8 mouse cellular contexts compared by ENCODE assay signal in genomic region chr1:180255294-180256117, GRCm38 (mm10). TPM values are rescaled to one million over a fixed set of nuclear protein-coding genes. Genes with fewer than 3 reads are reported as not detected.
DNase-seq lines count a peak whose midpoint lies in the region; ATAC-seq lines count a peak whose summit lies in the region.

No protein-coding gene starts in this region.

- H3K9ac ChIP-seq in heart, embryonic 14.5 days (ENCODE audit: low read length) = peak overlapping the region; percentile 88
- H3K9ac ChIP-seq in midbrain, embryonic 12.5 days (replicated peaks) = peak overlapping the region; percentile 77

- H3K4me1 ChIP-seq in heart, embryonic 14.5 days (ENCODE audit: control insufficient read depth in 2 of 2, insufficient read depth in 2 of 2, low read length in 2 of 2) = peaks cover 14 to 25% of the 10 kb centered on the region in 2 experiments
- peaks cover 13% of the 10 kb centered on the region; the same call in 1 of the 2 replicates for H3K4me1 ChIP-seq in midbrain, embryonic 12.5 days

- no peaks in the 10 kb centered on the region for H3K9me3 ChIP-seq in heart, embryonic 14.5 days (ENCODE audit: control insufficient read depth, low read length)
- no peaks in the 10 kb centered on the region for H3K9me3 ChIP-seq in midbrain, embryonic 12.5 days

- H3K4me3 ChIP-seq in heart, embryonic 14.5 days (ENCODE audit: control insufficient read depth in 1 of 2, insufficient read depth in 1 of 2, low read depth in 1 of 2, low read length in 2 of 2) = peak overlapping the region; percentile 63 to 78
- H3K4me3 ChIP-seq in midbrain, embryonic 12.5 days = peak overlapping the region; percentile 78

- H3K4me2 ChIP-seq in heart, embryonic 14.5 days (ENCODE audit: low read length) = peak overlapping the region; percentile 91
- peak overlapping the region; percentile 86 for H3K4me2 ChIP-seq in midbrain, embryonic 12.5 days (replicated peaks)

- peak; percentile 27 to 35 for DNase-seq in layer of hippocampus, adult 18-20 months (ENCODE audit: low spot score in 2 of 2)
- DNase-seq in layer of hippocampus, postnatal 10 days (ENCODE audit: low spot score in 2 of 2) = no peak
- peak; percentile 57 for DNase-seq in MN1 (ENCODE audit: low spot score)
- DNase-seq in layer of hippocampus, adult 9-11 months = peak; percentile 49
- no peak for DNase-seq in yolk sac, embryonic 10.5 days (ENCODE audit: low spot score)

- no peaks in the 10 kb centered on the region for H3K27me3 ChIP-seq in heart, embryonic 14.5 days (ENCODE audit: control insufficient read depth, insufficient read depth, low read length)
- peaks cover 28% of the 10 kb centered on the region for H3K27me3 ChIP-seq in midbrain, embryonic 12.5 days

- peak overlapping the region in 1 of 2 experiments; percentile 73; a peak in 2 of 4 replicates for H3K27ac ChIP-seq in heart, embryonic 14.5 days (replicated peaks in 1 of 2; ENCODE audit: control insufficient read depth in 1 of 2, insufficient read depth in 1 of 2, low read depth in 2 of 2, low read length in 2 of 2)
- H3K27ac ChIP-seq in midbrain, embryonic 12.5 days (replicated peaks) = peak overlapping the region; percentile 40; the same call in 1 of the 2 replicates

- H3K36me3 ChIP-seq in heart, embryonic 14.5 days (ENCODE audit: control insufficient read depth, insufficient read depth, low read length) = no peaks in the 10 kb centered on the region
- H3K36me3 ChIP-seq in midbrain, embryonic 12.5 days = no peaks in the 10 kb centered on the region

- peak; percentile 23; the same call in 1 of the 2 replicates for ATAC-seq in erythroblast, adult 5-6 weeks (replicated peaks; ENCODE audit: low FRiP score, poor library complexity, severe bottlenecking)
- ATAC-seq in heart, embryonic 14.5 days (ENCODE audit: insufficient number of reproducible peaks, insufficient read depth, low FRiP score, low read depth) = peak; percentile 44
- peak; percentile 72 for ATAC-seq in midbrain, embryonic 12.5 days (ENCODE audit: low FRiP score, low read depth)

- WGBS in heart, embryonic 14.5 days = 3% methylated on average over 27 of the region's 33 CpGs
- WGBS in midbrain, embryonic 12.5 days = 3% methylated on average over 25 of the region's 33 CpGs

RNA-seq across cellular contexts. Expression of gene Psen2, which starts 7.7 kb away (rescaled TPM):
- 10 to 100 TPM; 17.4 to 17.9 TPM for total RNA-seq in layer of hippocampus, adult 18-20 months (2021)
- 10 to 100 TPM; 23.1 to 24.0 TPM for total RNA-seq in layer of hippocampus, postnatal 10 days (2021)
- total RNA-seq in erythroblast, adult 5-6 weeks (2015; ENCODE audit: low replicate concordance) = 7.5 and 7.9 TPM in 2 replicates
- total RNA-seq in erythroblast, adult 5-6 weeks (2017; ENCODE audit: low replicate concordance) = 7.2 and 7.4 TPM in 2 replicates
- 14.7 and 15.6 TPM in 2 replicates for polyA plus RNA-seq in heart, embryonic 14.5 days (2014; fragmentation: Nextera tagmentation; extraction: Ambion mirVana)
- 6.8 and 7.7 TPM in 2 replicates for polyA plus RNA-seq in midbrain, embryonic 12.5 days (2016; fragmentation: Nextera tagmentation; extraction: Ambion mirVana)

RNA-seq across cellular contexts. Expression of gene Coq8a, which starts 56.1 kb away (rescaled TPM):
- total RNA-seq in layer of hippocampus, adult 18-20 months (2021) = 10 to 100 TPM; 65.6 to 74.2 TPM
- 10 to 100 TPM; 20.2 to 20.5 TPM for total RNA-seq in layer of hippocampus, postnatal 10 days (2021)
- total RNA-seq in erythroblast, adult 5-6 weeks (2015; ENCODE audit: low replicate concordance) = 7.3 TPM in 1 of 2 replicates, not detected in the other
- 2.0 TPM in 1 of 2 replicates, not detected in the other for total RNA-seq in erythroblast, adult 5-6 weeks (2017; ENCODE audit: low replicate concordance)
- 51.2 and 58.8 TPM in 2 replicates for polyA plus RNA-seq in heart, embryonic 14.5 days (2014; fragmentation: Nextera tagmentation; extraction: Ambion mirVana)
- polyA plus RNA-seq in midbrain, embryonic 12.5 days (2016; fragmentation: Nextera tagmentation; extraction: Ambion mirVana) = 1.8 and 2.7 TPM in 2 replicates

Comparison
In these comparisons a context has a peak if more than half of its experiments do, and no peak if none do; other contexts are left out.
1. DNase-seq: peak in layer of hippocampus, adult 18-20 months (2 of 2), MN1 (single experiment) and layer of hippocampus, adult 9-11 months (single experiment); none in layer of hippocampus, postnatal 10 days (0 of 2) and yolk sac, embryonic 10.5 days (single experiment).
2. Peak in every context shown above with its lines, with median percentiles within 50 percentile points of each other: ATAC-seq.